Mouse (Mus musculus) ovary, adult 2 months (tissue): ENCODE results near the gene Nacc2. TPM values are rescaled to one million over a fixed set of nuclear protein-coding genes. Genes with fewer than 3 reads are reported as not detected.

Experiments
- polyA plus RNA-seq: library from polyadenylated mRNA; depleted of rRNA; stranded (reverse); fragments of >200 nt; gene quantifications from 2 replicates; pipeline ENCODE4 v1.2.3, GENCODE M21; 2012; rRNA removed

The Nacc2 gene
- 72.1 and 91.7 TPM in 2 replicates for polyA plus RNA-seq

DNA sequence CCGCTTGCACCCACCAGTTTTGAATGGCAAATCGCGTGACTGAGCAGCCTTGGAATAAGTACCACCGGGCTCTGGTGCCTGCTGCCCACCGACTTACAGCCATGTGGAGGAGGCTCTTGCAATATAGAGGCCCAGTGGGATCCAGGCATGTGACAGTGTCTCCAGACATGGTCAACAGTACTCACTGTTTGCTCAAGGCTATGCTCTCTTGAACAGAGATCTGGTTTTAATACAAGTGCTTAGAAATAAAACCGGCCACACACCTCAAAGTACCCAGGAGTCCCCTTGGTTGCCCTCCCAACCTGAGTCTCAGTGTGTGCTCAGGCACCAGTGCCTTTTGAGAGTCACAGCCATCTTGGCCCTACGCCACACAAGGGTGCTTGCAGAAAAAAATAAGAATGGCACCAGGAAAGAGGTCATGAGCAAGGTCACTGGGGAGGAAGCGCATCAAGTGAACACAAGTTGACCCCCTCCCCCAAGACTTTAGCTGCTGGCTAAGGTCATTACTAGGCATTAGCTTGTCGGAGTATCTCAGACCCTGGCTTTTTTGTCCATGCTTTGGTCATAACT is at the start of gene Nacc2:
Gene Nacc2, minus strand, starts transcription at position 142 of the 570 bp plus-strand sequence.

DNA sequence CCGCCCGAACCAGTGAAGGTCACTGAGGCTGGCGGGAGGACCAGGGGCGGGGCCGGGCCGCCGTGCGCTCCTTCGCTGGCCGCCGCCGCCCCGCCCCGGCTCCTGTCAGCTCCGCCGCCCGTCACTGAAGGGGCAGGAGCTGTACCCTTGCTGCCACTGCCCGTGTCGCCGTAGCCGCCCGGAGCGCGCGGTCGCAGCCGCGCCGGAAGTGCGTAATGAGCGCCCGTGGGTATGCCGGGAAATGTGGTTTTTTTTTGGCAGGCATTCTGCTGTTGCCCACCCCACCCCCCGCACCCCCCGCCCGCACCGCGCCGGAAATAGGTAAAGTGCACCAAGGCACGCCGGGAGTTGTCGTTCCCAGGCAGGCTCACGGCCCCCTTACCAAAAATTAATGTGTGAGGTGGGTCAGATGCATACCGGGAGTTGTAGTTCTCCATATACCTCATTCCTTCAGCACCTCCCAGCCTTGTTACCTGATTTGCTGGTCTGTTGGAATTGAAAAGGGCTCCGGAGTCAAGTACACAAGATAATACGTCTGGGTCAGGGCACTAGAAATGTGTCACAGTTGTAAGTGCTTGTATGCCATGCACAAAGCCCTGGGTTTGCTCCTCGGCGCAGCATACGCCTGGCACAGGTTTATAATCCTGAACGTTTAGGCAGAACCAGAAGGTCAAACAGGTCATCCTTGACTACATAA is 101.3 kb downstream of the Nacc2 start, which contains the start of gene Ubac1:
Gene Ubac1, minus strand, starts transcription at position 187 of the 697 bp plus-strand sequence.

Other genes with a start within 250 kb of the Nacc2 start
- gene Camsap1, start 139.9 kb downstream of the Nacc2 start, polyA plus RNA-seq = 12.8 and 18.2 TPM in 2 replicates
- 51.4 and 59.8 TPM in 2 replicates for gene Ubac1, start 101.5 kb downstream of the Nacc2 start, polyA plus RNA-seq
- 0.07 and 0.10 TPM in 2 replicates for gene Lhx3, start 85.1 kb upstream of the Nacc2 start, polyA plus RNA-seq
- gene Qsox2, start 114.3 kb upstream of the Nacc2 start, polyA plus RNA-seq = 37.8 and 41.4 TPM in 2 replicates
- 6.9 and 7.1 TPM in 2 replicates for gene Ccdc187, start 171.3 kb upstream of the Nacc2 start, polyA plus RNA-seq
- gene Gpsm1, start 192.3 kb upstream of the Nacc2 start, polyA plus RNA-seq = 106 and 123 TPM in 2 replicates
- 26.7 and 27.7 TPM in 2 replicates for gene Dnlz, start 228.9 kb upstream of the Nacc2 start, polyA plus RNA-seq
- 4.7 and 8.1 TPM in 2 replicates for gene Card9, start 237.7 kb upstream of the Nacc2 start, polyA plus RNA-seq